Mouse (Mus musculus) megakaryocyte progenitor cell, adult 5-6 weeks (primary cell): Measurements from ENCODE around the gene Olfr1501. TPM values are rescaled to one million over a fixed set of nuclear protein-coding genes. Genes with fewer than 3 reads are reported as not detected.
"Not testable (repeated sequence)": the region's sequence is repeated elsewhere in the genome, so short reads cannot be mapped to it uniquely, and the experiment has no call there.

Experiments
- ATAC-seq: replicated peaks from 2 replicates; pipeline ENCODE4 v1.8.0; 2016; ENCODE audit warnings: mild to moderate bottlenecking, moderate TSS enrichment, inconsistent platforms; ENCODE audit not compliant: poor library complexity
- total RNA-seq, 2 experiments: library from RNA; stranded (forward) in 1 of 2; stranded (reverse) in 1 of 2; fragments of 157-497, 149-512 nt in 1 of 2; fragments of 200-1000 nt in 1 of 2; gene quantifications; 2 replicates each; pipeline versions ENCODE4 v1.2.3 to v1.2.4; 2015 to 2017

The Olfr1501 gene
- total RNA-seq (2015) (not detected in 2 replicates), total RNA-seq (2017) (not detected in 2 replicates)

DNA sequence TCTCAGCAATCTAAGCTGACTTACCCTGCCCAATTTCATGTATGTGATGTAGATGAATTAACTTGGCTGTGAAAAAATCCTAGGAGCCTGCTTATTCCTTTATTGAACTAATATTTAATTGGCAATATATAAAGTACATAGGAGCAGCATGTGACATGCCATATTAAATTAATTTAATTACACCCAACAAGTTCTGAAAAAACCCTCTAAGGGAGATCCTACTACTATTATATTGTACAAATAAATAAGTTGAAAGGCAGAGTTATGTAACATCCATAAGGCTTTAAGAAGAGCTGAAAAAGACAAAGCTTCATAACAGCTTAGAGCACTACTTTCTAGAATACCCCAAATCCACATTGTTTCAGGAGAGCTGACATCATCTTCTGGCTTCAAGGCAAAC, at the start of gene Olfr1501:
TSS of gene Olfr1501 (minus strand) at position 101 of the 400 bp plus-strand sequence.
- not testable (repeated sequence) for ATAC-seq

- no peak for ATAC-seq
These were observed 47.3 kb upstream of the Olfr1501 start, which contains the start of gene Olfr1504 for GRCm38 (mm10) chr19:13897828-13898227. TSS of gene Olfr1504 (minus strand) at chr19:13897928.

GRCm38 (mm10) chr19:13861495-13861894, 11.0 kb upstream of the Olfr1501 start, which contains the start of gene Olfr1502:
TSS of gene Olfr1502 (plus strand) at chr19:13861795.
- ATAC-seq, result no peak

DNA sequence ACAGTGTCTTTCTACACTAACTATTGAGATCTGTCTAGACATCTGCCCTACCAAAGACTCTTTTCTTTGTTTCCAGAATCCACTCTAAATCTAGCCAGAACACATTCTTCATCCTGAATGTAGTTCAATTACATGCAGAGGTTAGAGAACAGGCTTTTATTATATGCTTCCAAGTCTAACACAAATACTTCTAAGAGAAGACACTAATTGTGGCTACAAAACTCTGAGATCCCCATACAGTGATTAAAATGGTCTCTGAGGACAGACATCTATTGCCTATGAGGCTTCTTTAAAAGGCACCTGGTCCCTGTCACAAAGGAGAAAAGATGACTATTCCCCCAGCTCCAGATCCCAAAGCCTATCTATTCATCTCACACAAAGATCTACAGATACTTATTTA, 20.1 kb downstream of the Olfr1501 start, which contains the start of gene Olfr1500:
TSS of gene Olfr1500 (minus strand) at position 101 of the 400 bp plus-strand sequence.
- no peak for ATAC-seq

- ATAC-seq, result no peak
These were observed 22.0 kb downstream of the Olfr1501 start for GRCm38 (mm10) chr19:13828447-13828846.

DNA sequence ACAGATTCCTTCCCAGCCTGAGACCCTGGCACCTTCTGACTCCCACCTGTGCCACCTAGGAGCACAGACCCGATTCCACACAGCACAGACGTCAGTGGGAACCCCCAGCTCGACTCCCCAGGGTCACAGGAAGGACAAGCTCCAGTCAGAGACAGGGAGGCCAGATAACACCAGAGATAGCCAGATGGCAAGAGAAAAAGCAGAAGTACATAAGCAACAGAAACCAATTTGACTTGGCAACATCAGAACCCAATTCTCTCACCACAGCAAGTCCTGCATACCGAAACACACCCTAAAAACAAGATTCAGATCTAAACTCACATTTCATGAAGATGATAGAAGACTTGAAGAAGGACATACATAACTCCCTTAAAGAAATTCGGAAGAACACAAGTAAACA, 29.6 kb downstream of the Olfr1501 start:
- ATAC-seq, result 0 out of 2 replicates have a peak, but pooled peaks have one; percentile 29

- no peak for ATAC-seq
These were observed 31.1 kb downstream of the Olfr1501 start, which contains the start of gene Olfr1499 for GRCm38 (mm10) chr19:13819347-13819746. TSS of gene Olfr1499 (minus strand) at chr19:13819447.

DNA sequence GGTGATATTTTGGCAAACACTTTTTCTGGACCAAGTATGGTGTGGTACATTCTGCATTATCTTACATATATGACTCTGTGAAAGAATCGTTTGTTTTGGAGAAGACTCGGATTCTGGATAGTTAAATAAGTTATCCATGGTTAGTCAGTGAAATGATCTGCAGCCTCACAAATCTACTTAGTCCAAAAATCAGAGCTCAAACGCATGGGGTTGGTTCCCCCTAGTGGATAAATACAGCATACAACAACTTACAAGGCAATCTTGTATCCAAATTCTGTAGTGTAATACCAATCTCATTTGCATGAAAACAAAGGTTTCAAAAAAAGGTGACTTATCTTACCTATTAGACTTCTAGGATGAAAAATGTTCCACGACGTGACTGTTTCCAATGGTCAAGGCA, 31.7 kb downstream of the Olfr1501 start:
- 0 out of 2 replicates have a peak, but pooled peaks have one; percentile 39 for ATAC-seq

DNA sequence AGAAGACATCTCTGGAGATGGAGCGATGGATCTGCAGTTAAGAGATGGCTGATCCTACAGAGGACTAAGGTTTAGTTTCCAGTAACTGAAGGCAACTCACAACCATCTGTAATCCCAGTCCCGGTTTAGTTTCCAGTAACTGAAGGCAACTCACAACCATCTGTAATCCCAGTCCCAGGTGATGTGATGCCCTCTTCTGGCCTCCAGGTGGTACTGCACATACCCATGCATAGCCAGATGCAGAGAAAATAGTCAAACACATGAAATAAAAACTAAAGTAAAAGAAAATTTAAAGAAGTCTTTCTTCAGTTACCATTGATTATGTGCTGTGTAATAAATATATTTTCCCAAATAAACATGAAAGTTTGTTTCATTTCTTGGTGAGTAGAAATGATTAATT, 37.7 kb downstream of the Olfr1501 start:
- ATAC-seq, result 0 out of 2 replicates have a peak, but pooled peaks have one; percentile 39

- ATAC-seq, result not testable (repeated sequence)
These were observed 45.0 kb downstream of the Olfr1501 start for GRCm38 (mm10) chr19:13805486-13805885.

GRCm38 (mm10) chr19:13798102-13798501, 52.4 kb downstream of the Olfr1501 start, which contains the start of gene Olfr1497:
TSS of gene Olfr1497 (minus strand) at chr19:13798202.
- no peak for ATAC-seq

Other genes with a start within 250 kb of the Olfr1501 start
- gene Olfr1487, start 233.3 kb downstream of the Olfr1501 start, total RNA-seq (2015), result not detected in 2 replicates
- gene Olfr1487, start 233.3 kb downstream of the Olfr1501 start, total RNA-seq (2017), result not detected in 2 replicates
- not detected in 2 replicates for gene Olfr1489, start 219.1 kb downstream of the Olfr1501 start, total RNA-seq (2015)
- not detected in 2 replicates for gene Olfr1489, start 219.1 kb downstream of the Olfr1501 start, total RNA-seq (2017)
- not detected in 2 replicates for gene Olfr1490, start 199.6 kb downstream of the Olfr1501 start, total RNA-seq (2015)
- gene Olfr1490, start 199.6 kb downstream of the Olfr1501 start, total RNA-seq (2017), result not detected in 2 replicates
- gene Olfr1491, start 153.4 kb downstream of the Olfr1501 start, total RNA-seq (2015), result not detected in 2 replicates
- not detected in 2 replicates for gene Olfr1491, start 153.4 kb downstream of the Olfr1501 start, total RNA-seq (2017)
- gene Olfr1493-ps1, start 127.4 kb downstream of the Olfr1501 start, total RNA-seq (2015), result not detected in 2 replicates
- not detected in 2 replicates for gene Olfr1493-ps1, start 127.4 kb downstream of the Olfr1501 start, total RNA-seq (2017)
- not detected in 2 replicates for gene Olfr1494, start 111.0 kb downstream of the Olfr1501 start, total RNA-seq (2015)
- not detected in 2 replicates for gene Olfr1494, start 111.0 kb downstream of the Olfr1501 start, total RNA-seq (2017)
- gene Olfr1495, start 86.1 kb downstream of the Olfr1501 start, total RNA-seq (2015), result not detected in 2 replicates
- gene Olfr1495, start 86.1 kb downstream of the Olfr1501 start, total RNA-seq (2017), result not detected in 2 replicates
- not detected in 2 replicates for gene Olfr1496, start 72.8 kb downstream of the Olfr1501 start, total RNA-seq (2015)
- not detected in 2 replicates for gene Olfr1496, start 72.8 kb downstream of the Olfr1501 start, total RNA-seq (2017)
- not detected in 2 replicates for gene Olfr1497, start 52.5 kb downstream of the Olfr1501 start, total RNA-seq (2015)
- gene Olfr1497, start 52.5 kb downstream of the Olfr1501 start, total RNA-seq (2017), result not detected in 2 replicates
- not detected in 2 replicates for gene Olfr1499, start 31.2 kb downstream of the Olfr1501 start, total RNA-seq (2015)
- gene Olfr1499, start 31.2 kb downstream of the Olfr1501 start, total RNA-seq (2017), result not detected in 2 replicates
- not detected in 2 replicates for gene Olfr1500, start 20.2 kb downstream of the Olfr1501 start, total RNA-seq (2015)
- not detected in 2 replicates for gene Olfr1500, start 20.2 kb downstream of the Olfr1501 start, total RNA-seq (2017)
- gene Olfr1502, start 11.1 kb upstream of the Olfr1501 start, total RNA-seq (2015), result not detected in 2 replicates
- gene Olfr1502, start 11.1 kb upstream of the Olfr1501 start, total RNA-seq (2017), result not detected in 2 replicates
- gene Olfr1504, start 47.2 kb upstream of the Olfr1501 start, total RNA-seq (2015), result not detected in 2 replicates
- not detected in 2 replicates for gene Olfr1504, start 47.2 kb upstream of the Olfr1501 start, total RNA-seq (2017)
- not detected in 2 replicates for gene Olfr1505, start 62.8 kb upstream of the Olfr1501 start, total RNA-seq (2015)
- not detected in 2 replicates for gene Olfr1505, start 62.8 kb upstream of the Olfr1501 start, total RNA-seq (2017)